Mouse (Mus musculus): ENCODE data around the gene Clcn5. TPM values are rescaled to one million over a fixed set of nuclear protein-coding genes. Genes with fewer than 3 reads are reported as not detected.

Clcn5 gene
- total and polyA plus RNA-seq, 2 experiments from 2014 or later: 5.7 to 26.8 TPM

GRCm38 (mm10) chrX:7156026-7156732, 163.0 kb downstream of the Clcn5 start:
- no peak overlapping the region for H3K4me3 ChIP-seq (ENCODE audit: low read depth, low read length)
- no peak for TF ChIP-seq CTCF (IDR thresholded peaks at IDR 0.05)
- no peaks in the 10 kb centered on the region for H3K27me3 ChIP-seq (ENCODE audit: insufficient read depth, low read length)
- DNase-seq (ENCODE audit: low spot score): peak; percentile 22
- no peak overlapping the region for H3K4me2 ChIP-seq (ENCODE audit: low read depth, low read length, poor library complexity, severe bottlenecking)
- ATAC-seq (ENCODE audit: low FRiP score): no peak
- H3K27ac ChIP-seq (ENCODE audit: low read depth, low read length): no peak overlapping the region
- H3K9me3 ChIP-seq (ENCODE audit: low read length): no peaks in the 10 kb centered on the region
- H3K36me3 ChIP-seq (ENCODE audit: insufficient read depth, low read length): 0 out of 2 replicates have a peak, but pooled peaks cover 2% of the 10 kb centered on the region
- H3K4me1 ChIP-seq (ENCODE audit: insufficient read depth, low read length): no peaks in the 10 kb centered on the region
- H3K9ac ChIP-seq (replicated peaks; ENCODE audit: low read length, poor library complexity, severe bottlenecking): no peak overlapping the region
- WGBS: 40% methylated on average over 6 of the region's 6 CpGs

GRCm38 (mm10) chrX:7150129-7150528, 169.0 kb downstream of the Clcn5 start:
- Histone ChIP-seq H3K4me3 (ENCODE audit: low read depth, low read length) (no peak overlapping the region), H3K27ac (ENCODE audit: low read depth, low read length) (no peak overlapping the region), H3K9me3 (ENCODE audit: low read length) (0 out of 2 replicates have a peak, but pooled peaks cover 3% of the 10 kb centered on the region), H3K4me1 (ENCODE audit: insufficient read depth, low read length) (no peaks in the 10 kb centered on the region), H3K27me3 (ENCODE audit: insufficient read depth, low read length) (no peaks in the 10 kb centered on the region), H3K9ac (replicated peaks; ENCODE audit: low read length, poor library complexity, severe bottlenecking) (no peak overlapping the region), H3K36me3 (ENCODE audit: insufficient read depth, low read length) (no peaks in the 10 kb centered on the region), H3K4me2 (ENCODE audit: low read depth, low read length, poor library complexity, severe bottlenecking) (no peak overlapping the region)
- 69% methylated on average over 4 of the region's 4 CpGs for WGBS
- ATAC-seq (ENCODE audit: low FRiP score) (peak; percentile 68; the same call in 1 of the 2 replicates), DNase-seq (ENCODE audit: low spot score) (no peak)
- TF ChIP-seq CTCF (IDR thresholded peaks at IDR 0.05): peak; percentile 69

- no peak overlapping the region for H3K4me3 ChIP-seq (ENCODE audit: low read depth, low read length)
- DNase-seq (ENCODE audit: low spot score) (no peak), ATAC-seq (ENCODE audit: low FRiP score) (no peak)
- TF ChIP-seq CTCF (IDR thresholded peaks at IDR 0.05): no peak
- 69% methylated on average over 7 of the region's 7 CpGs for WGBS
- no peaks in the 10 kb centered on the region for H3K4me1 ChIP-seq (ENCODE audit: insufficient read depth, low read length)
- H3K4me2 ChIP-seq (ENCODE audit: low read depth, low read length, poor library complexity, severe bottlenecking): no peak overlapping the region
- H3K36me3 ChIP-seq (ENCODE audit: insufficient read depth, low read length): no peaks in the 10 kb centered on the region
- no peak overlapping the region for H3K27ac ChIP-seq (ENCODE audit: low read depth, low read length)
- no peaks in the 10 kb centered on the region for H3K27me3 ChIP-seq (ENCODE audit: insufficient read depth, low read length)
- H3K9ac ChIP-seq (replicated peaks; ENCODE audit: low read length, poor library complexity, severe bottlenecking): no peak overlapping the region
- H3K9me3 ChIP-seq (ENCODE audit: low read length): 0 out of 2 replicates have a peak, but pooled peaks cover 3% of the 10 kb centered on the region
Observed at GRCm38 (mm10) chrX:7146156-7146555, 173.0 kb downstream of the Clcn5 start.

DNA sequence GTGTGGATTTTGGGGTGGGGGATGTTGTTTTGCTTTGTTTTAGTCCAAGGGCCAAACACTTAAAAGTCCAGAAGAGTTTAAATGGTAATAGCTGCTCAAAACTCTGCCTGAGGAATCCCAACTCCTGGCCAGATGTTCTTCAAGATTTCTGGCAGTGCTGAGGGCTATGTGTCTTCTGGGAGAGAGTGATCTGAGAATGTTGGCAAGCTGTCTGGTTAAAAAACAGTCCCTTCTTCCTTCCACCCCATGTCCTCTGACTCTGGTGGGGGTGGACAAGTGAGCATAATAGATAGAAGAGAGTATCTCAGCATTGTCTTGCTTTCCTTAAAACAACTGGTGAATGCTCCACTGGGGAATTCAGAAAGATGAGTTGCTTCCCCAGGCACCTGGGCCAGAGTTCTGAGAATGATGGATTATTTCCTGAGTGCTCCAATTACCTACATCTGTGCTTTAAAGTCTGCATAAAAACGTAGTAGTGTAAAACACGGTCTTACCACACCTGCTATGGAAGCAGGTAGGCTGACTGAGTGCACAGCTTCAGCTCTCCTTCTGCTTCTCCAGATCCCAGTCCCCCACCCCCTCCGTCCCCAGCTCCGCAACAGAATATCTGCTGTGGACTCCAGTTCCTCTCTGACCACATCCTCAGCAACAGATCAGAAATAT, 197.4 kb downstream of the Clcn5 start:
- Histone ChIP-seq H3K4me2 (ENCODE audit: low read depth, low read length, poor library complexity, severe bottlenecking) (no peak overlapping the region), H3K4me1 (ENCODE audit: insufficient read depth, low read length) (no peaks in the 10 kb centered on the region), H3K9ac (replicated peaks; ENCODE audit: low read length, poor library complexity, severe bottlenecking) (no peak overlapping the region), H3K36me3 (ENCODE audit: insufficient read depth, low read length) (no peaks in the 10 kb centered on the region), H3K4me3 (ENCODE audit: low read depth, low read length) (no peak overlapping the region), H3K27me3 (ENCODE audit: insufficient read depth, low read length) (no peaks in the 10 kb centered on the region), H3K9me3 (ENCODE audit: low read length) (no peaks in the 10 kb centered on the region), H3K27ac (ENCODE audit: low read depth, low read length) (no peak overlapping the region)
- no peak for TF ChIP-seq CTCF (IDR thresholded peaks at IDR 0.05)
- ATAC-seq (ENCODE audit: low FRiP score) (no peak), DNase-seq (ENCODE audit: low spot score) (no peak)
- 71% methylated on average over 4 of the region's 4 CpGs for WGBS

GRCm38 (mm10) chrX:7114885-7115284, 204.3 kb downstream of the Clcn5 start:
- 80% methylated on average over 3 of the region's 3 CpGs for WGBS
- Histone ChIP-seq H3K27ac (ENCODE audit: low read depth, low read length) (no peak overlapping the region), H3K36me3 (ENCODE audit: insufficient read depth, low read length) (no peaks in the 10 kb centered on the region), H3K9ac (replicated peaks; ENCODE audit: low read length, poor library complexity, severe bottlenecking) (no peak overlapping the region), H3K9me3 (ENCODE audit: low read length) (no peaks in the 10 kb centered on the region), H3K27me3 (ENCODE audit: insufficient read depth, low read length) (no peaks in the 10 kb centered on the region), H3K4me1 (ENCODE audit: insufficient read depth, low read length) (no peaks in the 10 kb centered on the region), H3K4me2 (ENCODE audit: low read depth, low read length, poor library complexity, severe bottlenecking) (no peak overlapping the region), H3K4me3 (ENCODE audit: low read depth, low read length) (no peak overlapping the region)
- no peak for ATAC-seq (ENCODE audit: low FRiP score)
- no peak for DNase-seq (ENCODE audit: low spot score)
- TF ChIP-seq CTCF (IDR thresholded peaks at IDR 0.05): no peak

MicroRNA genes within 50 kb of the gene (microRNA counts, 519-probe panel; counts per million panel counts)
- microRNA mmu-miR-188-3p (528 counts per million, percentile 58 among the panel's probes with 10 or more counts), microRNA mmu-miR-188-5p (528 counts per million, percentile 58 among the panel's probes with 10 or more counts), microRNA mmu-miR-362-3p (2,265 counts per million, percentile 66 among the panel's probes with 10 or more counts), microRNA mmu-miR-362-5p (528 counts per million, percentile 58 among the panel's probes with 10 or more counts), microRNA mmu-miR-500 (4,673 counts per million, percentile 88 among the panel's probes with 10 or more counts), microRNA mmu-miR-501-3p (1,803 counts per million, percentile 63 among the panel's probes with 10 or more counts), microRNA mmu-miR-501-5p (528 counts per million, percentile 58 among the panel's probes with 10 or more counts), microRNA mmu-miR-532-3p (528 counts per million, percentile 58 among the panel's probes with 10 or more counts), microRNA mmu-miR-532-5p (3,914 counts per million, percentile 81 among the panel's probes with 10 or more counts)

Small RNAs within 50 kb of the gene (microRNA-seq; reads per million reads assigned to microRNA genes)
- 1,583 reads per million, percentile 79 among the genes with 10 or more reads in this experiment for gene Mir188 (ENCODE audit: borderline number of aligned reads)
- 127 reads per million, percentile 47 among the genes with 10 or more reads in this experiment for gene Mir362 (ENCODE audit: borderline number of aligned reads)
- 432 reads per million, percentile 63 among the genes with 10 or more reads in this experiment for gene Mir500 (ENCODE audit: borderline number of aligned reads)
- gene Mir501 (ENCODE audit: borderline number of aligned reads): 617 reads per million, percentile 69 among the genes with 10 or more reads in this experiment
- 1,720 reads per million, percentile 79 among the genes with 10 or more reads in this experiment for gene Mir532 (ENCODE audit: borderline number of aligned reads)

Other genes with a start within 250 kb of the Clcn5 start
- gene Usp27x, start 56.5 kb upstream of the Clcn5 start, total RNA-seq (2014; rRNA removed): 12.4 and 13.9 TPM in 2 replicates
- gene Usp27x, start 56.5 kb upstream of the Clcn5 start, polyA plus RNA-seq (2015; fragmentation: Nextera tagmentation; extraction: Ambion mirVana): 2.8 TPM in 2 replicates